Mouse (Mus musculus) spleen, postnatal 36 days (tissue): ENCODE measurements at regions not wholly inside any gene's neighbourhood (a gene's known extent, or its start where the extent isn't known, plus 50 kb on each side); places are given as distances from the start of the nearest gene placed in this dataset.

ENCODE experiments used
- DNase-seq, 2 experiments: peaks; one replicate each; pipeline ENCODE4 v3.0.0; 2022; ENCODE audit warnings: low spot score in 2 of 2, mixed read lengths in 1 of 2

DNA sequence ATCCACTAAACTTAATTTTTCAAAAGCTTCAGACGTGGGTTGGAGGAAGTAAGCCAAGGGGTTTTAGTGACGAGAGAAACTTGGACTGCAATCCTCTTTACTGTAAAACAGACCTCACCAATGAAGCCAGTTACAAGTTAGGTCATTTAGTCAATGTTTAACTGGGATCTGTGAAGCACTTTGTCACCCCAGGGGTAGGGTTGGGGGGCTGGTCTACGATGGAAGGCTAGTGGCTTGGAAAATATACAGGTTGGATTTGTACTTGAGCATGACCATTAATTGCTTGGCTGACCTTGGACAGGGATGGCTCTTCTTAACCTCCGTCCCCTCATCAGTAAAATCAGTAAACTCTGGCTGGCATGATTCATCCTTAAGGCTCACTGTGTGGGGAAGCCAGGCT is 142.2 kb downstream of the Pax1 start:
- no peak for DNase-seq

DNA sequence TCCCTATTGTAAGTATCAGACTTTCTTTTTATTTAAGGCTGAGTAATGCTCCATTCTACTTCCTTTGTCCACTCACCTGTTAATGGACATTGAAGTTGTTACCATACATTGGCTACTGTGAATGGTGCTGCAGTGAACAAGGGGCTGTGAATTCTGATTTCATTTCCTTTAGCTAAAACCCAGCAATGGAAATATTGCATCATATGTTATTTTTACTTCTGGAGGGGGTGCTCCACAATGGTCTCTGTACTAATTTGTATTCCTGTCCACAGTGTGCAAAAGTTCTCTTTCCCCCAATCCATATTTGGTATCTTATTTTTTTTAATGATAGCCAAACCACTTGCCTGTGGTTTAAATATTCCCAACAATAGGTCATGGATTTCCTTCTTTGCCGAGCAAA is 137.0 kb downstream of the Pax1 start:
- no peak for DNase-seq

DNA sequence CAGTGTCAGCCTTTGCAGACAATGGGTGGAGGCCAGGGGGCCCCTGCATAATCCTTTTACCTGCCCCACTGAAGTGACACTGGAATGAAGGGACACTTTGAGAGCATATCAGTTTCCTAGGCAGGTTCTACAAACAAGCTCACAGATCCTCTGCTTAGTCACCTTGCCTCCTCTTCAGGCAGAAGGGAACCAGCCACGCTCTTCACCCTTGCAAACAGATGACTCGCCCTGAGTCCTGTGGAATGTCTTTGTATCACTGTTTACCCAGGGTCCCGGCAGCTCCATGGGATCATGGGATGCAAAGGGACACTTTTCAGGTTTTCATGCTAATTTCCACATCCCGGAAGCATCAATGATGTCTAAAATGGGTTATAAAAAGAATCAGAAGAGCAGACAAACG is 94.2 kb downstream of the Pax1 start:
- DNase-seq: no peak

DNA sequence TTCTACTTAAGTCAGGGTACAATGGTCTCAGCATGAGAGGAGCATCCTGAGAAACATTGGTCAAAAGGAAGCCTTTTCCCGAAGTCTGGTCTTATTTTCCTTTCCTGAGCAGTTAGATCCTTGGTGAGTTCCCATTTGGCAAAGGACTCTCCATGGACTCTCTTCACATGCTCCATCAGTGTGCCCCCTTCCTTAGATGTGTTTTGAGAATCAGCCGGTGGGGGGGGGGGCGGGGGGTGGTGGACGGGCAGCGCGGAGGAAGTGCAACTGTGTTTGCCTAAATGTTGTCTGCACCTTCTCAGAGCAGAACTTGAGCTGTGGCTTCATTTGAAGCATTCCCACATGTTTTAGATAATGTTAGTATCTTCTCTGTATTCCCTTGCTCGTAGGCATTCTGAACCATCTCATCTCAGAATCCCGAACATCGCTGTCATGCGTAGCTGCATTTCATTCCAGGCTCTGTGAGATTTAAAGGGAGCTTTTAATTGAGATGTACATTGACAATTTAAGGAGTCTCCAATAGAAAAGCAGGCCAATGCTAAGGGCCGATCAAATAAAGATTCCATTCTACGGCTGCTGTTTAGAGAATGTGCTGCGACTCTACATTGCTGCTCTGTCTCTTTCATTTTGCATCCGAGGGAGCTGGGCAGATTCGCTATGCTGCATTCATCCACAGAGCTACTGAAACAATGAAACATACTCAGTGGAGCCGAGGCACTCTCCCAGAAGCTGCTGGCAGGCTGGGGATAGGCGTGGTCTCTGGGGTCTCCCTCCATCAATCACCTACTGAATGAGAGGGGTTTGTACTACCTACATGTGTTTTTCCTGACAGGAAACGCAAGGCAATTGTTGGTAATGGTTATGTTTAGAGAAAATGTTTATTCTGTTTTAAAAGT is 92.9 kb downstream of the Pax1 start:
- DNase-seq: no peak
